17 mouse cellular contexts compared by ENCODE assay signal in genomic region chr11:113664279-113664678, GRCm38 (mm10). TPM values are rescaled to one million over a fixed set of nuclear protein-coding genes. Genes with fewer than 3 reads are reported as not detected.
"Had no signal": no experiment of that assay in that cellular context is flagged by ENCODE, and none has a peak within 500 bp of the region (broad histone marks: within the 10 kb centered on the region; RNA-seq: fewer than 3 reads in every experiment).

No protein-coding gene starts in this region.

- H3K4me3 ChIP-seq: kidney, embryonic 15.5 days; left cerebral cortex, adult 2 months; liver, embryonic 15.5 days; lung, embryonic 15.5 days; midbrain, embryonic 13.5 days had no signal

- H3K4me2 ChIP-seq: kidney, embryonic 15.5 days; liver, embryonic 11.5 days; liver, embryonic 15.5 days; lung, embryonic 15.5 days; midbrain, embryonic 13.5 days had no signal

- H3K27me3 ChIP-seq: kidney, embryonic 15.5 days; liver, embryonic 15.5 days; lung, embryonic 15.5 days; midbrain, embryonic 13.5 days had no signal

- DNase-seq: kidney, adult 8-10 months; kidney, postnatal 10 days; kidney, postnatal 36 days; layer of hippocampus, postnatal 36 days; lung, adult 18-20 months; lung, postnatal 10 days; thymus, adult 18-20 months; thymus, postnatal 36 days had no signal

- H3K9me3 ChIP-seq: kidney, embryonic 15.5 days; liver, embryonic 15.5 days; lung, embryonic 15.5 days; midbrain, embryonic 13.5 days had no signal

- H3K27ac ChIP-seq: left cerebral cortex, adult 2 months; lung, embryonic 15.5 days; macrophage; midbrain, embryonic 13.5 days had no signal

- H3K9ac ChIP-seq: kidney, embryonic 15.5 days; liver, embryonic 15.5 days; lung, embryonic 15.5 days; midbrain, embryonic 13.5 days had no signal

- ATAC-seq: midbrain, embryonic 13.5 days; midbrain, embryonic 16.5 days had no signal

RNA-seq across cellular contexts. Expression of gene Sstr2, which starts 45.1 kb away (rescaled TPM):
- total RNA-seq: megakaryocyte, adult 5-6 weeks had no signal
- polyA plus RNA-seq: macrophage had no signal
